Mouse (Mus musculus): Measurements from ENCODE around the gene Hinfp. TPM values are rescaled to one million over a fixed set of nuclear protein-coding genes. Genes with fewer than 3 reads are reported as not detected.

Hinfp gene
- polyA plus RNA-seq (2014; fragmentation: Illumina TruSeq; extraction: RNeasy Lipid Tissue Mini Kit (QIAGEN cat#74804); ENCODE audit: insufficient read depth, low read depth, low replicate concordance): 7.0 TPM

DNA sequence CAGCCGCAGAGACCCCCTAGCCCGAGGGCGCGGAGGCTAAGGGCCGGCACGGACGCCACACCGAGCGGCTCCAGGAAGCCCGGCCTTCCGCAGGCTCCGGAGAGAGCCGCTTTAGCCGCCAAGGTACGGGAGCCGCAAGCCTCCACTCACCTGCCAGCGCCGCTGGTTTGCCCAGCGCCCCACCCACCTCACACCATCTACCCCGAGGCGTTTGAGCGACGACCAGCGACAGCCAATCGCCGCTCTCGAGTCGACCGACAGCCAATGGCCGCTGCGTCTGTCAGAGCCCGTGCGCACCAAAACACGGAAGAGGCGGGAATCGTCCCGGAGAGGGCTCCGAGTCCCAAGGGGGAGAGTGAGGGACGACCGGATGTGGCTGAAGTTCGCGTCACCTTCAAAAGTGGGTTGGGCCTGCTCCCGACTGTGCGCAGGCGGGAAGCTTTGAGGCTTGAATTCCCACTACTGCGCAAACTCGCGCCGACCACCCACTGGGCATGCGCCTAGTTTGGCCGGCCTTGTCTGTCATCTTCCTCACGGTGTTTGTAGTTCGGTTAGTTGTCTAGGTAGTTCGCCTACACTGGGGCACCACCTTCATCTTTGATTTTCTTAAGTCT is at the start of gene Hinfp:
Hinfp (minus strand) TSS at position 206 of the 614 bp plus-strand sequence.

GRCm38 (mm10) chr9:44343781-44344421 is 38.4 kb upstream of the Hinfp start, which contains the start of gene Hmbs:
Hmbs (minus strand) TSS chr9:44344228.

GRCm38 (mm10) chr9:44334396-44335330 is 29.2 kb upstream of the Hinfp start, which contains the start of gene H2afx:
H2afx (plus strand) TSS chr9:44334694.

GRCm38 (mm10) chr9:44325768-44326370 is 20.4 kb upstream of the Hinfp start, which contains the start of gene Dpagt1:
Dpagt1 (plus strand) TSS chr9:44326019.

DNA sequence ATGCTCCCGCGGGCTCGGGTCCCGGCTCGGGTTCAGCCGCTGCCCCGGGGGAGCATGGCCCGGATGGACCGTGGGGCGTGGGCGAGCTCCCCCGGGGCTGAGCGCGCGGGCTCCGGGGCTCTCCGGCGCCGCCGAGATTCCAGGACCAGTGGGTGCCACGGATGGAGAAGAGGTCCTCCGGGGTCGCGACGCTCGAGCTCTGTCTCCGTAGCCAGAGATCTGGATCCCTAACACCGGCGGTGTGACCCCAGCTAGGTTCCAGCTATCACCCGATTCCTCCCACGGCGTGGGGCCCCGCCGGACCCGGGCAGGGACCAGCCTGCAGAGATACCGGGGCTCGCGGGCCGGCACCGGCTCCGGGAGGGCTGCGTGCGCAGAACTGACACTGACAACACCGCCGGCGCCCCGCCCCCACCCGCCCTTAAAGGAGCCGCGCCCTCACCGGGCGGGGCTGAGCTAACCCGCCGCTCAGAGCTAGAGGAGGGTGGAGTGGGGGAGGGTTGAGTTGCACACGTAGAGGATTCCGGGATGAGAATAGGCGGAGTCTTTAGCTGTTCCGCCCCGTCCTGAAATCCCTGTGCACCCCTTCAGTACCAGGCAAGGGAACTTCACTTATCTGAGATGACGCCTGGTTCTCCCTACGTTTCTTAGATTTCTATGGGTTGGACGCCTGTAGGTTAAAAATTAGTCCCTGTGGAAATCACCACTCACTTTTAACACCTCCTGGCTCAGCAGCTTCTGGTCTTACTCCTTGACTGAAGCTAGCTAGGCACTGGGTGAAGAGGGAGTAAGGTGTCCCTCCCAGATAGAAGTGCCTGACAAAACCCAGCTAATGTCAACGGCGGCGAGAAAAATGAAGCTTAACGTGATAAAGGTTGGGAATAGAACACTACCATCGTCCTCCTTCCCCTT is 14.7 kb upstream of the Hinfp start, which contains the start of gene C2cd2l:
C2cd2l (minus strand) TSS at position 399 of the 912 bp plus-strand sequence.

DNA sequence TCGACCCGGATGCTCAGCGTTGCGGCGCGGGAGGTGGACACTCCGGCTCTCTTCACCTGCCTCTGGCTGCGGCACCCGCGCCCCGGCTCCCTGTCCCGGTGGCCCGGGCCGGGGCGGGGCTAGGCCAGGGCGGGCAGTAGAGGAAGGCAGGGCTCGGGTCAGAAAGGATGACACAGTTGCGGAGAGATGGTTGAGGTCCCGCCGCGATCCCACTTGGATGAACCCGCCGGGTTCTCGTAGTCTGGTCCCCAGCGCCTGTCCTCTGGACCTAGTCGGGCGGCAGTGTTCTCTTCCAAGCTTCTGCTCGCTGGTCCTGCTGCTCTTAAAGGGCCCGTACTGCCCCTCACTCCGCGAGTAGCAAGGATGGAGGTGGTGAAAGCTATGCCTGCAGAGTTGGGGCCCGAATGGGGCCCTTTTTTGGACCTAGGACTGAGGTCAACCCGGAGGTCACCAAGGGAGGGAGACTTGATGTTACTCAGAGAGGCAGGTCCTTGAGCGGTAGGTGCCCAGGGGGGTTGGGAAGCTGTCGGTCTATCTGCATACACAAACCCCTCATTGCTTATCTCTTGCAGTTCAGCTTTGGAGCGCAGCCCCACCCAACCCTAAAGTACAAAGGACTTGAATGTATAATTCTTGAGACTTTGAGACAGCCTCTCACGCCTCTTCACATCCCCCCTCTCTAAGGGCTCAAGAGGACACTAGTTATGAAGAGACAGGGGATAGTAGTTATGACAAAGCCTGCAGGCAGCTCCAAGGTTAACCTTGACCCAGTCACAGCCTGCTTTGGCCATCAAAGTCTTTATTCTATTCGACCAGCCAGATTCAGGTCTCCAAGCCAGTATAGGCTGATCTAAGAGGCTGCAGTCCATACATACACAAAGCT is 17.2 kb downstream of the Hinfp start, which contains the start of gene Abcg4:
Abcg4 (minus strand) TSS at position 540 of the 883 bp plus-strand sequence.

GRCm38 (mm10) chr9:44268432-44268831 is 37.0 kb downstream of the Hinfp start, which contains the start of gene Nlrx1:
Nlrx1 (minus strand) TSS chr9:44268599.

DNA sequence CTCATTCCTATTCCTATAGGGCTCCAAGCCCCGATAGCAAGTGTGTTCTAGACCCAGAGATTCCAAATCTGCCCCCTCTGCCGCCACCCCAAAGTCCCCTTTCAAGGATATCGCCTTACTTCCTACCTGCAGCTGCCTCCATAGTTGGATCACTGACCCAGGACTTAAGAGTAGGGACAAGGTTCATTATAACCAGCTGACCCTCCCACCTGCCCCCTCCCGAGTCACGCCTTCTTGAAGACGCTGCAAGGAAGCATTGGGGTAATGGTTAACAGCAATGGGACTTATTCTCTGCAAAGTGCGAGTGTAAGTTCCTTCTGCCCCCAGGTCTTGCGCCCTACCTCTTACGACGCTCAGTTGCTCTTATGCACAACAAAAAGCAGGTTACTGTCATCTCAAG is 54.2 kb downstream of the Hinfp start, which contains the start of gene Pdzd3:
Pdzd3 (minus strand) TSS at position 158 of the 400 bp plus-strand sequence.

Other genes with a start within 250 kb of the Hinfp start
- gene Usp2, start 238.7 kb downstream of the Hinfp start, polyA plus RNA-seq (2014; fragmentation: Illumina TruSeq; extraction: RNeasy Lipid Tissue Mini Kit (QIAGEN cat#74804); ENCODE audit: insufficient read depth, low read depth, low replicate concordance): 8.4 TPM
- gene Mfrp, start 203.9 kb downstream of the Hinfp start, polyA plus RNA-seq (2014; fragmentation: Illumina TruSeq; extraction: RNeasy Lipid Tissue Mini Kit (QIAGEN cat#74804); ENCODE audit: insufficient read depth, low read depth, low replicate concordance): not detected
- 21.8 TPM for gene C1qtnf5, start 198.4 kb downstream of the Hinfp start, polyA plus RNA-seq (2014; fragmentation: Illumina TruSeq; extraction: RNeasy Lipid Tissue Mini Kit (QIAGEN cat#74804); ENCODE audit: insufficient read depth, low read depth, low replicate concordance)
- not detected for gene Gm49380, start 192.2 kb downstream of the Hinfp start, polyA plus RNA-seq (2014; fragmentation: Illumina TruSeq; extraction: RNeasy Lipid Tissue Mini Kit (QIAGEN cat#74804); ENCODE audit: insufficient read depth, low read depth, low replicate concordance)
- 8.9 TPM for gene Rnf26, start 192.2 kb downstream of the Hinfp start, polyA plus RNA-seq (2014; fragmentation: Illumina TruSeq; extraction: RNeasy Lipid Tissue Mini Kit (QIAGEN cat#74804); ENCODE audit: insufficient read depth, low read depth, low replicate concordance)
- 131 TPM for gene Mcam, start 171.2 kb downstream of the Hinfp start, polyA plus RNA-seq (2014; fragmentation: Illumina TruSeq; extraction: RNeasy Lipid Tissue Mini Kit (QIAGEN cat#74804); ENCODE audit: insufficient read depth, low read depth, low replicate concordance)
- gene Cbl, start 71.6 kb downstream of the Hinfp start, polyA plus RNA-seq (2014; fragmentation: Illumina TruSeq; extraction: RNeasy Lipid Tissue Mini Kit (QIAGEN cat#74804); ENCODE audit: insufficient read depth, low read depth, low replicate concordance): 8.7 TPM
- 174 TPM for gene Ccdc153, start 65.0 kb downstream of the Hinfp start, polyA plus RNA-seq (2014; fragmentation: Illumina TruSeq; extraction: RNeasy Lipid Tissue Mini Kit (QIAGEN cat#74804); ENCODE audit: insufficient read depth, low read depth, low replicate concordance)
- gene Pdzd3, start 54.2 kb downstream of the Hinfp start, polyA plus RNA-seq (2014; fragmentation: Illumina TruSeq; extraction: RNeasy Lipid Tissue Mini Kit (QIAGEN cat#74804); ENCODE audit: insufficient read depth, low read depth, low replicate concordance): not detected
- gene Nlrx1, start 37.1 kb downstream of the Hinfp start, polyA plus RNA-seq (2014; fragmentation: Illumina TruSeq; extraction: RNeasy Lipid Tissue Mini Kit (QIAGEN cat#74804); ENCODE audit: insufficient read depth, low read depth, low replicate concordance): 4.5 TPM
- 0.10 TPM for gene Abcg4, start 17.1 kb downstream of the Hinfp start, polyA plus RNA-seq (2014; fragmentation: Illumina TruSeq; extraction: RNeasy Lipid Tissue Mini Kit (QIAGEN cat#74804); ENCODE audit: insufficient read depth, low read depth, low replicate concordance)
- gene C2cd2l, start 14.6 kb upstream of the Hinfp start, polyA plus RNA-seq (2014; fragmentation: Illumina TruSeq; extraction: RNeasy Lipid Tissue Mini Kit (QIAGEN cat#74804); ENCODE audit: insufficient read depth, low read depth, low replicate concordance): 13.7 TPM
- 18.8 TPM for gene Dpagt1, start 20.3 kb upstream of the Hinfp start, polyA plus RNA-seq (2014; fragmentation: Illumina TruSeq; extraction: RNeasy Lipid Tissue Mini Kit (QIAGEN cat#74804); ENCODE audit: insufficient read depth, low read depth, low replicate concordance)
- 15.0 TPM for gene H2afx, start 29.0 kb upstream of the Hinfp start, polyA plus RNA-seq (2014; fragmentation: Illumina TruSeq; extraction: RNeasy Lipid Tissue Mini Kit (QIAGEN cat#74804); ENCODE audit: insufficient read depth, low read depth, low replicate concordance)
- gene Hmbs, start 38.6 kb upstream of the Hinfp start, polyA plus RNA-seq (2014; fragmentation: Illumina TruSeq; extraction: RNeasy Lipid Tissue Mini Kit (QIAGEN cat#74804); ENCODE audit: insufficient read depth, low read depth, low replicate concordance): 24.9 TPM
- gene Vps11, start 56.0 kb upstream of the Hinfp start, polyA plus RNA-seq (2014; fragmentation: Illumina TruSeq; extraction: RNeasy Lipid Tissue Mini Kit (QIAGEN cat#74804); ENCODE audit: insufficient read depth, low read depth, low replicate concordance): 18.7 TPM
- gene Hyou1, start 73.8 kb upstream of the Hinfp start, polyA plus RNA-seq (2014; fragmentation: Illumina TruSeq; extraction: RNeasy Lipid Tissue Mini Kit (QIAGEN cat#74804); ENCODE audit: insufficient read depth, low read depth, low replicate concordance): 33.2 TPM
- gene Slc37a4, start 91.2 kb upstream of the Hinfp start, polyA plus RNA-seq (2014; fragmentation: Illumina TruSeq; extraction: RNeasy Lipid Tissue Mini Kit (QIAGEN cat#74804); ENCODE audit: insufficient read depth, low read depth, low replicate concordance): 16.7 TPM
- 2,045 TPM for gene Rps25, start 101.5 kb upstream of the Hinfp start, polyA plus RNA-seq (2014; fragmentation: Illumina TruSeq; extraction: RNeasy Lipid Tissue Mini Kit (QIAGEN cat#74804); ENCODE audit: insufficient read depth, low read depth, low replicate concordance)
- gene Trappc4, start 101.9 kb upstream of the Hinfp start, polyA plus RNA-seq (2014; fragmentation: Illumina TruSeq; extraction: RNeasy Lipid Tissue Mini Kit (QIAGEN cat#74804); ENCODE audit: insufficient read depth, low read depth, low replicate concordance): 98.9 TPM
- 14.6 TPM for gene Ccdc84, start 112.9 kb upstream of the Hinfp start, polyA plus RNA-seq (2014; fragmentation: Illumina TruSeq; extraction: RNeasy Lipid Tissue Mini Kit (QIAGEN cat#74804); ENCODE audit: insufficient read depth, low read depth, low replicate concordance)
- not detected for gene Foxr1, start 135.5 kb upstream of the Hinfp start, polyA plus RNA-seq (2014; fragmentation: Illumina TruSeq; extraction: RNeasy Lipid Tissue Mini Kit (QIAGEN cat#74804); ENCODE audit: insufficient read depth, low read depth, low replicate concordance)
- 1.8 TPM for gene Upk2, start 149.3 kb upstream of the Hinfp start, polyA plus RNA-seq (2014; fragmentation: Illumina TruSeq; extraction: RNeasy Lipid Tissue Mini Kit (QIAGEN cat#74804); ENCODE audit: insufficient read depth, low read depth, low replicate concordance)
- 12.2 TPM for gene Bcl9l, start 177.2 kb upstream of the Hinfp start, polyA plus RNA-seq (2014; fragmentation: Illumina TruSeq; extraction: RNeasy Lipid Tissue Mini Kit (QIAGEN cat#74804); ENCODE audit: insufficient read depth, low read depth, low replicate concordance)